Mouse (Mus musculus) neural tube, embryonic 11.5 days (tissue): ENCODE measurements around the gene Sept9. TPM values are rescaled to one million over a fixed set of nuclear protein-coding genes. Genes with fewer than 3 reads are reported as not detected.
A peak's percentile ranks its signal among the peaks of the same experiment; 100 is the strongest.

Source experiments
- ATAC-seq: fragments of 200-750 bp; cut with Nextera tagmentation; 2 replicates; pipeline ENCODE4 v1.8.0; 2017; ENCODE audit warnings: moderate number of reproducible peaks, mild to moderate bottlenecking, moderate TSS enrichment, moderate library complexity; ENCODE audit not compliant: insufficient read depth, low FRiP score, low TSS enrichment
- DNase-seq: peaks from one replicate; pipeline ENCODE4 v3.0.0-alpha.2; 2015; ENCODE audit warnings: low spot score
- H3K27ac ChIP-seq: fragments of 300-500 bp; sonication (generic); 2 replicates; pipeline ENCODE4 v1.5.1; 2014; ENCODE audit warnings: low read depth, mild to moderate bottlenecking, low read length
- H3K27me3 ChIP-seq: fragments of 300-500 bp; sonication (generic); 2 replicates; pipeline ENCODE4 v1.6.1; 2014; ENCODE audit warnings: mild to moderate bottlenecking, low read length, mixed read lengths; ENCODE audit not compliant: control insufficient read depth, insufficient read depth
- H3K36me3 ChIP-seq: fragments of 300-500 bp; sonication (generic); 2 replicates; pipeline ENCODE4 v1.6.1; 2014; ENCODE audit warnings: mild to moderate bottlenecking, low read length, moderate library complexity, mixed read lengths; ENCODE audit not compliant: control insufficient read depth, insufficient read depth
- H3K4me1 ChIP-seq: fragments of 300-500 bp; sonication (generic); 2 replicates; pipeline ENCODE4 v1.6.1; 2014; ENCODE audit warnings: low read length, mixed read lengths; ENCODE audit not compliant: control insufficient read depth, insufficient read depth
- H3K4me2 ChIP-seq: fragments of 300-500 bp; sonication (generic); 2 replicates; pipeline ENCODE4 v1.6.1; 2014; ENCODE audit warnings: low read depth, mild to moderate bottlenecking, moderate library complexity
- H3K4me3 ChIP-seq: fragments of 300-500 bp; sonication (generic); 2 replicates; pipeline ENCODE4 v1.5.1; 2014; ENCODE audit warnings: low read depth, low read length
- H3K9ac ChIP-seq: fragments of 300-500 bp; sonication (generic); 2 replicates; pipeline ENCODE4 v1.6.1; 2014; ENCODE audit warnings: mild to moderate bottlenecking, low read length
- H3K9me3 ChIP-seq: fragments of 300-500 bp; sonication (generic); 2 replicates; pipeline ENCODE4 v1.6.1; 2016; ENCODE audit warnings: low read length; ENCODE audit not compliant: control insufficient read depth
- WGBS: fragments of 180-500 bp; shearing (Covaris S2); extraction: QIAGEN DNeasy Blood & Tissue Kit; methylation state at CpG from one replicate; pipeline ENCODE4 v1.1.7; 2014; 5-methylcytosine and 5-hydroxymethylcytosine counted together
- polyA plus RNA-seq: library from polyadenylated mRNA; unstranded; fragments of >200 nt; fragmentation: Nextera tagmentation; extraction: Ambion mirVana; gene quantifications from 2 replicates; pipeline ENCODE4 v1.2.1, GENCODE M21; 2014

The Sept9 gene
- polyA plus RNA-seq, 1 experiment from 2014 or later = 183 TPM

GRCm38 (mm10) chr11:117326140-117326725 is 126.8 kb downstream of the Sept9 start:
- ATAC-seq = no peak
- Histone ChIP-seq H3K4me3 (no peak overlapping the region), H3K4me1 (peaks cover 31% of the 10 kb centered on the region), H3K36me3 (no peaks in the 10 kb centered on the region), H3K27ac (no peak overlapping the region), H3K27me3 (no peaks in the 10 kb centered on the region), H3K9me3 (no peaks in the 10 kb centered on the region), H3K9ac (no peak overlapping the region), H3K4me2 (no peak overlapping the region)
- 69% methylated on average over 4 of the region's 4 CpGs for WGBS
- no peak for DNase-seq

GRCm38 (mm10) chr11:117326867-117327600 is 127.6 kb downstream of the Sept9 start:
- Histone ChIP-seq H3K9me3 (no peaks in the 10 kb centered on the region), H3K27ac (no peak overlapping the region), H3K27me3 (no peaks in the 10 kb centered on the region), H3K4me2 (no peak overlapping the region), H3K4me3 (no peak overlapping the region), H3K36me3 (no peaks in the 10 kb centered on the region), H3K9ac (no peak overlapping the region), H3K4me1 (peaks cover 39% of the 10 kb centered on the region)
- WGBS = 74% methylated on average over 16 of the region's 16 CpGs
- no peak for DNase-seq
- ATAC-seq = no peak

- Histone ChIP-seq H3K4me1 (peaks cover 39% of the 10 kb centered on the region), H3K4me2 (no peak overlapping the region), H3K9ac (no peak overlapping the region), H3K9me3 (no peaks in the 10 kb centered on the region), H3K27me3 (no peaks in the 10 kb centered on the region), H3K36me3 (no peaks in the 10 kb centered on the region), H3K4me3 (no peak overlapping the region), H3K27ac (no peak overlapping the region)
- ATAC-seq (no peak), DNase-seq (no peak)
- 85% methylated on average over 5 of the region's 5 CpGs for WGBS
Observed at GRCm38 (mm10) chr11:117327633-117328032, 128.2 kb downstream of the Sept9 start.

GRCm38 (mm10) chr11:117330076-117330950 is 130.9 kb downstream of the Sept9 start:
- no peaks in the 10 kb centered on the region for H3K27me3 ChIP-seq
- H3K27ac ChIP-seq = peak overlapping the region; percentile 96
- H3K4me3 ChIP-seq = no peak overlapping the region
- no peak for ATAC-seq
- no peak overlapping the region for H3K9ac ChIP-seq
- DNase-seq = peak; percentile 18
- no peaks in the 10 kb centered on the region for H3K9me3 ChIP-seq
- H3K4me1 ChIP-seq = peaks cover 51% of the 10 kb centered on the region
- H3K36me3 ChIP-seq = no peaks in the 10 kb centered on the region
- 70% methylated on average over 12 of the region's 12 CpGs for WGBS
- 0 out of 2 replicates have a peak overlapping the region, but pooled peaks have one; percentile 2 for H3K4me2 ChIP-seq

- peaks cover 45% of the 10 kb centered on the region for H3K4me1 ChIP-seq
- no peak overlapping the region for H3K4me3 ChIP-seq
- WGBS = 33% methylated on average over 7 of the region's 7 CpGs
- H3K36me3 ChIP-seq = no peaks in the 10 kb centered on the region
- no peaks in the 10 kb centered on the region for H3K9me3 ChIP-seq
- no peaks in the 10 kb centered on the region for H3K27me3 ChIP-seq
- ATAC-seq (no peak), DNase-seq (no peak)
- peak overlapping the region; percentile 95 for H3K9ac ChIP-seq
- H3K4me2 ChIP-seq = peak overlapping the region; percentile 79
- peak overlapping the region; percentile 96 for H3K27ac ChIP-seq
Observed at GRCm38 (mm10) chr11:117330951-117331254, 131.4 kb downstream of the Sept9 start.

- 2% methylated on average over 17 of the region's 17 CpGs for WGBS
- Histone ChIP-seq H3K27me3 (no peaks in the 10 kb centered on the region), H3K27ac (peak overlapping the region; percentile 96), H3K4me2 (peak overlapping the region; percentile 79), H3K9ac (peak overlapping the region; percentile 95), H3K4me1 (peaks cover 39% of the 10 kb centered on the region), H3K36me3 (no peaks in the 10 kb centered on the region), H3K4me3 (peak overlapping the region; percentile 55), H3K9me3 (no peaks in the 10 kb centered on the region)
- DNase-seq (peak; percentile 72), ATAC-seq (peak; percentile 65)
Observed at GRCm38 (mm10) chr11:117331361-117332241, 132.1 kb downstream of the Sept9 start.

- no peaks in the 10 kb centered on the region for H3K36me3 ChIP-seq
- peak overlapping the region; percentile 79 for H3K4me2 ChIP-seq
- DNase-seq = peak; percentile 90
- peak; percentile 95 for ATAC-seq
- WGBS = under 1% methylated on average over 37 of the region's 37 CpGs
- no peaks in the 10 kb centered on the region for H3K27me3 ChIP-seq
- no peaks in the 10 kb centered on the region for H3K9me3 ChIP-seq
- H3K9ac ChIP-seq = peak overlapping the region; percentile 95
- H3K27ac ChIP-seq = peak overlapping the region; percentile 96
- peak overlapping the region; percentile 55 for H3K4me3 ChIP-seq
- H3K4me1 ChIP-seq = peaks cover 36% of the 10 kb centered on the region
Observed at GRCm38 (mm10) chr11:117332242-117333149, 133.0 kb downstream of the Sept9 start.
